Mouse (Mus musculus): ENCODE measurements around the gene Gm5414. TPM values are rescaled to one million over a fixed set of nuclear protein-coding genes. Genes with fewer than 3 reads are reported as not detected.

Gene Gm5414
- polyA plus RNA-seq, 2 experiments, result not detected

- no peak overlapping the region for H3K4me3 ChIP-seq (replicated peaks; ENCODE audit: low read length)
- no peak for TF ChIP-seq POLR2A (IDR thresholded peaks at IDR 0.05; ENCODE audit: borderline replicate concordance, extremely low read depth, insufficient read depth, insufficient read length)
- no peaks in the 10 kb centered on the region for H3K4me1 ChIP-seq (ENCODE audit: control insufficient read depth, insufficient read depth, low read length)
- ATAC-seq (ENCODE audit: low FRiP score, low read depth), result no peak
- H3K27ac ChIP-seq (replicated peaks; ENCODE audit: low read depth, low read length), result no peak overlapping the region
- H3K9ac ChIP-seq (ENCODE audit: low read depth, low read length, severe bottlenecking), result no peak overlapping the region
- WGBS, result 70% methylated on average over 10 of the region's 10 CpGs
- H3K27me3 ChIP-seq (ENCODE audit: control insufficient read depth, insufficient read depth, low read length), result no peaks in the 10 kb centered on the region
- no peak for DNase-seq (ENCODE audit: low spot score)
- H3K9me3 ChIP-seq (ENCODE audit: control insufficient read depth, low read length), result no peaks in the 10 kb centered on the region
- H3K4me2 ChIP-seq (replicated peaks; ENCODE audit: low read depth, low read length, severe bottlenecking), result no peak overlapping the region
- no peaks in the 10 kb centered on the region for H3K36me3 ChIP-seq (ENCODE audit: control insufficient read depth, insufficient read depth, low read length)
Measured at GRCm38 (mm10) chr15:101588216-101588615, 39.8 kb downstream of the Gm5414 start.

GRCm38 (mm10) chr15:101584456-101584855 lies 43.5 kb downstream of the Gm5414 start:
- no peak for DNase-seq (ENCODE audit: low spot score)
- ATAC-seq (ENCODE audit: low FRiP score, low read depth), result no peak

GRCm38 (mm10) chr15:101583211-101583965 lies 44.6 kb downstream of the Gm5414 start:
- H3K27me3 ChIP-seq (ENCODE audit: control insufficient read depth, insufficient read depth, low read length), result no peaks in the 10 kb centered on the region
- 66% methylated on average over 8 of the region's 8 CpGs for WGBS
- H3K9ac ChIP-seq (ENCODE audit: low read depth, low read length, severe bottlenecking), result no peak overlapping the region
- ATAC-seq (ENCODE audit: low FRiP score, low read depth), result no peak
- H3K9me3 ChIP-seq (ENCODE audit: control insufficient read depth, low read length), result no peaks in the 10 kb centered on the region
- no peak for DNase-seq (ENCODE audit: low spot score)
- no peak for TF ChIP-seq POLR2A (IDR thresholded peaks at IDR 0.05; ENCODE audit: borderline replicate concordance, extremely low read depth, insufficient read depth, insufficient read length)
- no peak overlapping the region for H3K4me2 ChIP-seq (replicated peaks; ENCODE audit: low read depth, low read length, severe bottlenecking)
- H3K27ac ChIP-seq (replicated peaks; ENCODE audit: low read depth, low read length), result no peak overlapping the region
- no peaks in the 10 kb centered on the region for H3K4me1 ChIP-seq (ENCODE audit: control insufficient read depth, insufficient read depth, low read length)
- no peaks in the 10 kb centered on the region for H3K36me3 ChIP-seq (ENCODE audit: control insufficient read depth, insufficient read depth, low read length)
- H3K4me3 ChIP-seq (replicated peaks; ENCODE audit: low read length), result no peak overlapping the region

More at GRCm38 (mm10) chr15:101584456-101584855, 43.5 kb downstream of the Gm5414 start:
- H3K9ac ChIP-seq (ENCODE audit: low read depth, low read length, severe bottlenecking), result no peak overlapping the region
- H3K4me1 ChIP-seq (ENCODE audit: control insufficient read depth, insufficient read depth, low read length), result no peaks in the 10 kb centered on the region
- no peak overlapping the region for H3K4me2 ChIP-seq (replicated peaks; ENCODE audit: low read depth, low read length, severe bottlenecking)
- no peak overlapping the region for H3K4me3 ChIP-seq (replicated peaks; ENCODE audit: low read length)
- 46% methylated on average over 2 of the region's 2 CpGs for WGBS
- H3K36me3 ChIP-seq (ENCODE audit: control insufficient read depth, insufficient read depth, low read length), result no peaks in the 10 kb centered on the region
- TF ChIP-seq POLR2A (IDR thresholded peaks at IDR 0.05; ENCODE audit: borderline replicate concordance, extremely low read depth, insufficient read depth, insufficient read length), result no peak
- H3K27me3 ChIP-seq (ENCODE audit: control insufficient read depth, insufficient read depth, low read length), result no peaks in the 10 kb centered on the region
- H3K27ac ChIP-seq (replicated peaks; ENCODE audit: low read depth, low read length), result no peak overlapping the region
- no peaks in the 10 kb centered on the region for H3K9me3 ChIP-seq (ENCODE audit: control insufficient read depth, low read length)

- Histone ChIP-seq H3K9ac (ENCODE audit: low read depth, low read length, severe bottlenecking) (no peak overlapping the region), H3K4me1 (ENCODE audit: control insufficient read depth, insufficient read depth, low read length) (no peaks in the 10 kb centered on the region), H3K9me3 (ENCODE audit: control insufficient read depth, low read length) (no peaks in the 10 kb centered on the region), H3K4me3 (replicated peaks; ENCODE audit: low read length) (no peak overlapping the region), H3K4me2 (replicated peaks; ENCODE audit: low read depth, low read length, severe bottlenecking) (no peak overlapping the region), H3K27ac (replicated peaks; ENCODE audit: low read depth, low read length) (no peak overlapping the region), H3K36me3 (ENCODE audit: control insufficient read depth, insufficient read depth, low read length) (no peaks in the 10 kb centered on the region), H3K27me3 (ENCODE audit: control insufficient read depth, insufficient read depth, low read length) (no peaks in the 10 kb centered on the region)
- DNase-seq (ENCODE audit: low spot score) (no peak), ATAC-seq (ENCODE audit: low FRiP score, low read depth) (no peak)
- 82% methylated on average over 3 of the region's 3 CpGs for WGBS
- no peak for TF ChIP-seq POLR2A (IDR thresholded peaks at IDR 0.05; ENCODE audit: borderline replicate concordance, extremely low read depth, insufficient read depth, insufficient read length)
Measured at GRCm38 (mm10) chr15:101581701-101582100, 46.3 kb downstream of the Gm5414 start.

GRCm38 (mm10) chr15:101575506-101575905 lies 52.5 kb downstream of the Gm5414 start:
- Histone ChIP-seq H3K27ac (replicated peaks; ENCODE audit: low read depth, low read length) (no peak overlapping the region), H3K9ac (ENCODE audit: low read depth, low read length, severe bottlenecking) (no peak overlapping the region), H3K27me3 (ENCODE audit: control insufficient read depth, insufficient read depth, low read length) (no peaks in the 10 kb centered on the region), H3K36me3 (ENCODE audit: control insufficient read depth, insufficient read depth, low read length) (no peaks in the 10 kb centered on the region), H3K4me2 (replicated peaks; ENCODE audit: low read depth, low read length, severe bottlenecking) (no peak overlapping the region), H3K4me3 (replicated peaks; ENCODE audit: low read length) (no peak overlapping the region), H3K4me1 (ENCODE audit: control insufficient read depth, insufficient read depth, low read length) (peaks cover 5% of the 10 kb centered on the region; the same call in 1 of the 2 replicates), H3K9me3 (ENCODE audit: control insufficient read depth, low read length) (no peaks in the 10 kb centered on the region)
- TF ChIP-seq POLR2A (IDR thresholded peaks at IDR 0.05; ENCODE audit: borderline replicate concordance, extremely low read depth, insufficient read depth, insufficient read length), result no peak
- DNase-seq (ENCODE audit: low spot score), result no peak
- ATAC-seq (ENCODE audit: low FRiP score, low read depth), result no peak
- WGBS, result 85% methylated on average over 5 of the region's 5 CpGs

Small RNA genes lying within 50 kb of the gene (microRNA-seq; reads per million reads assigned to microRNA genes)
- gene Gm44383, result not detected
- not detected for gene Gm44479

Other genes starting within 250 kb of the Gm5414 start
- 13.8 and 19.3 TPM in 2 replicates for gene Krt7, start 217.1 kb downstream of the Gm5414 start, polyA plus RNA-seq (2012; rRNA removed)
- gene Krt7, start 217.1 kb downstream of the Gm5414 start, polyA plus RNA-seq (2014; fragmentation: Nextera tagmentation; extraction: Ambion mirVana), result 26.7 and 29.7 TPM in 2 replicates
- gene Krt87, start 189.4 kb downstream of the Gm5414 start, polyA plus RNA-seq (2012; rRNA removed), result 0.73 and 1.5 TPM in 2 replicates
- 0.61 and 0.89 TPM in 2 replicates for gene Krt87, start 189.4 kb downstream of the Gm5414 start, polyA plus RNA-seq (2014; fragmentation: Nextera tagmentation; extraction: Ambion mirVana)
- gene Krt88, start 180.4 kb downstream of the Gm5414 start, polyA plus RNA-seq (2012; rRNA removed), result 0.15 TPM in 1 of 2 replicates, not detected in the other
- not detected in 2 replicates for gene Krt88, start 180.4 kb downstream of the Gm5414 start, polyA plus RNA-seq (2014; fragmentation: Nextera tagmentation; extraction: Ambion mirVana)
- gene Krt81, start 164.4 kb downstream of the Gm5414 start, polyA plus RNA-seq (2012; rRNA removed), result not detected in 2 replicates
- not detected in 2 replicates for gene Krt81, start 164.4 kb downstream of the Gm5414 start, polyA plus RNA-seq (2014; fragmentation: Nextera tagmentation; extraction: Ambion mirVana)
- 0.15 TPM in 1 of 2 replicates, not detected in the other for gene Krt86, start 154.7 kb downstream of the Gm5414 start, polyA plus RNA-seq (2012; rRNA removed)
- gene Krt86, start 154.7 kb downstream of the Gm5414 start, polyA plus RNA-seq (2014; fragmentation: Nextera tagmentation; extraction: Ambion mirVana), result 0.10 TPM in 1 of 2 replicates, not detected in the other
- gene Krt83, start 136.7 kb downstream of the Gm5414 start, polyA plus RNA-seq (2012; rRNA removed), result 0.06 TPM in 1 of 2 replicates, not detected in the other
- not detected in 2 replicates for gene Krt83, start 136.7 kb downstream of the Gm5414 start, polyA plus RNA-seq (2014; fragmentation: Nextera tagmentation; extraction: Ambion mirVana)
- gene Gm49425, start 110.9 kb downstream of the Gm5414 start, polyA plus RNA-seq (2012; rRNA removed), result 0.22 and 0.23 TPM in 2 replicates
- gene Gm49425, start 110.9 kb downstream of the Gm5414 start, polyA plus RNA-seq (2014; fragmentation: Nextera tagmentation; extraction: Ambion mirVana), result 0.30 and 0.45 TPM in 2 replicates
- 0.92 and 1.8 TPM in 2 replicates for gene Krt84, start 95.4 kb downstream of the Gm5414 start, polyA plus RNA-seq (2012; rRNA removed)
- gene Krt84, start 95.4 kb downstream of the Gm5414 start, polyA plus RNA-seq (2014; fragmentation: Nextera tagmentation; extraction: Ambion mirVana), result 4.8 and 8.1 TPM in 2 replicates
- gene Krt82, start 77.5 kb downstream of the Gm5414 start, polyA plus RNA-seq (2012; rRNA removed), result not detected in 2 replicates
- not detected in 2 replicates for gene Krt82, start 77.5 kb downstream of the Gm5414 start, polyA plus RNA-seq (2014; fragmentation: Nextera tagmentation; extraction: Ambion mirVana)
- gene Krt90, start 65.2 kb downstream of the Gm5414 start, polyA plus RNA-seq (2012; rRNA removed), result 0.06 and 0.08 TPM in 2 replicates
- gene Krt90, start 65.2 kb downstream of the Gm5414 start, polyA plus RNA-seq (2014; fragmentation: Nextera tagmentation; extraction: Ambion mirVana), result 0.07 and 0.10 TPM in 2 replicates
- gene Krt75, start 54.3 kb downstream of the Gm5414 start, polyA plus RNA-seq (2012; rRNA removed), result 0.52 and 0.70 TPM in 2 replicates
- gene Krt75, start 54.3 kb downstream of the Gm5414 start, polyA plus RNA-seq (2014; fragmentation: Nextera tagmentation; extraction: Ambion mirVana), result 0.93 and 0.96 TPM in 2 replicates
- gene Gm5478, start 19.2 kb upstream of the Gm5414 start, polyA plus RNA-seq (2012; rRNA removed), result not detected in 2 replicates
- gene Gm5478, start 19.2 kb upstream of the Gm5414 start, polyA plus RNA-seq (2014; fragmentation: Nextera tagmentation; extraction: Ambion mirVana), result not detected in 2 replicates
- not detected in 2 replicates for gene Krt6b, start 52.1 kb upstream of the Gm5414 start, polyA plus RNA-seq (2012; rRNA removed)
- not detected in 2 replicates for gene Krt6b, start 52.1 kb upstream of the Gm5414 start, polyA plus RNA-seq (2014; fragmentation: Nextera tagmentation; extraction: Ambion mirVana)
- 5.0 and 8.0 TPM in 2 replicates for gene Krt6a, start 66.1 kb upstream of the Gm5414 start, polyA plus RNA-seq (2012; rRNA removed)
- 14.0 and 26.5 TPM in 2 replicates for gene Krt6a, start 66.1 kb upstream of the Gm5414 start, polyA plus RNA-seq (2014; fragmentation: Nextera tagmentation; extraction: Ambion mirVana)
- 322 and 422 TPM in 2 replicates for gene Krt5, start 84.7 kb upstream of the Gm5414 start, polyA plus RNA-seq (2012; rRNA removed)
- 204 and 215 TPM in 2 replicates for gene Krt5, start 84.7 kb upstream of the Gm5414 start, polyA plus RNA-seq (2014; fragmentation: Nextera tagmentation; extraction: Ambion mirVana)
- gene Krt71, start 114.9 kb upstream of the Gm5414 start, polyA plus RNA-seq (2012; rRNA removed), result 0.03 and 0.04 TPM in 2 replicates
- gene Krt71, start 114.9 kb upstream of the Gm5414 start, polyA plus RNA-seq (2014; fragmentation: Nextera tagmentation; extraction: Ambion mirVana), result not detected in 2 replicates
- 0.15 and 0.36 TPM in 2 replicates for gene Krt72, start 158.3 kb upstream of the Gm5414 start, polyA plus RNA-seq (2012; rRNA removed)
- gene Krt72, start 158.3 kb upstream of the Gm5414 start, polyA plus RNA-seq (2014; fragmentation: Nextera tagmentation; extraction: Ambion mirVana), result 0.40 and 1.0 TPM in 2 replicates
- gene Krt73, start 174.2 kb upstream of the Gm5414 start, polyA plus RNA-seq (2012; rRNA removed), result 0.03 and 0.04 TPM in 2 replicates
- gene Krt73, start 174.2 kb upstream of the Gm5414 start, polyA plus RNA-seq (2014; fragmentation: Nextera tagmentation; extraction: Ambion mirVana), result not detected in 2 replicates
- 0.37 and 0.45 TPM in 2 replicates for gene Krt2, start 190.0 kb upstream of the Gm5414 start, polyA plus RNA-seq (2012; rRNA removed)
- 0.34 and 0.46 TPM in 2 replicates for gene Krt2, start 190.0 kb upstream of the Gm5414 start, polyA plus RNA-seq (2014; fragmentation: Nextera tagmentation; extraction: Ambion mirVana)
- 149 and 235 TPM in 2 replicates for gene Krt1, start 222.6 kb upstream of the Gm5414 start, polyA plus RNA-seq (2012; rRNA removed)
- 167 and 206 TPM in 2 replicates for gene Krt1, start 222.6 kb upstream of the Gm5414 start, polyA plus RNA-seq (2014; fragmentation: Nextera tagmentation; extraction: Ambion mirVana)
- gene Krt77, start 241.5 kb upstream of the Gm5414 start, polyA plus RNA-seq (2012; rRNA removed), result 10.0 and 19.9 TPM in 2 replicates
- 16.4 and 32.8 TPM in 2 replicates for gene Krt77, start 241.5 kb upstream of the Gm5414 start, polyA plus RNA-seq (2014; fragmentation: Nextera tagmentation; extraction: Ambion mirVana)

Data from limb, embryonic 14.5 days (tissue).